Mouse (Mus musculus) midbrain, embryonic 14.5 days (tissue): ENCODE data around the gene Cltb. TPM values are rescaled to one million over a fixed set of nuclear protein-coding genes. Genes with fewer than 3 reads are reported as not detected.

Experiments used
- microRNA-seq: library from miRNA; unstranded; fragments of <30 nt; microRNA quantifications from one replicate; pipeline ENCODE4, GENCODE M21; 2016
- polyA plus RNA-seq: library from polyadenylated mRNA; unstranded; fragments of >200 nt; fragmentation: Nextera tagmentation; extraction: Ambion mirVana; gene quantifications from 2 replicates; pipeline ENCODE4 v1.2.1, GENCODE M21; 2014

Gene Cltb
- polyA plus RNA-seq, 1 experiment from 2014 or later, result 127 TPM

Small RNA genes lying within 50 kb of the gene (microRNA-seq; reads per million reads assigned to microRNA genes)
- not detected for gene Gm24195

Other genes with a start within 250 kb of the Cltb start
- gene Cplx2, start 240.0 kb downstream of the Cltb start, polyA plus RNA-seq, result 39.4 and 41.9 TPM in 2 replicates
- 114 and 121 TPM in 2 replicates for gene Thoc3, start 142.5 kb downstream of the Cltb start, polyA plus RNA-seq
- 23.3 and 27.9 TPM in 2 replicates for gene Simc1, start 107.6 kb downstream of the Cltb start, polyA plus RNA-seq
- gene 4833439L19Rik, start 45.9 kb downstream of the Cltb start, polyA plus RNA-seq, result 240 and 277 TPM in 2 replicates
- gene Arl10, start 36.3 kb downstream of the Cltb start, polyA plus RNA-seq, result 88.1 and 117 TPM in 2 replicates
- 36.5 and 44.2 TPM in 2 replicates for gene Nop16, start 21.3 kb downstream of the Cltb start, polyA plus RNA-seq
- gene Higd2a, start 21.1 kb downstream of the Cltb start, polyA plus RNA-seq, result 219 and 273 TPM in 2 replicates
- 86.9 and 98.5 TPM in 2 replicates for gene Faf2, start 10.4 kb upstream of the Cltb start, polyA plus RNA-seq
- 78.6 and 88.1 TPM in 2 replicates for gene Rnf44, start 82.6 kb upstream of the Cltb start, polyA plus RNA-seq
- gene Cdhr2, start 90.1 kb upstream of the Cltb start, polyA plus RNA-seq, result 0.22 and 0.23 TPM in 2 replicates
- gene Gprin1, start 138.5 kb upstream of the Cltb start, polyA plus RNA-seq, result 19.1 and 29.4 TPM in 2 replicates
- gene Sncb, start 155.3 kb upstream of the Cltb start, polyA plus RNA-seq, result 37.5 and 53.7 TPM in 2 replicates
- gene Eif4e1b, start 172.7 kb upstream of the Cltb start, polyA plus RNA-seq, result not detected in 2 replicates
- 25.5 and 40.2 TPM in 2 replicates for gene Tspan17, start 178.0 kb upstream of the Cltb start, polyA plus RNA-seq